Mouse (Mus musculus) brain, embryonic 14.5 days (tissue): ENCODE measurements around the gene Zglp1.

ENCODE experiments used
- CTCF ChIP-seq: fragments of 200-500 bp; IDR thresholded peaks from 2 replicates; pipeline ENCODE4 v1.5.1; 2012; ENCODE audit warnings: inconsistent platforms, mild to moderate bottlenecking, moderate library complexity, borderline replicate concordance; ENCODE audit not compliant: insufficient read depth, insufficient read length; ENCODE audit errors: extremely low read depth
- POLR2A ChIP-seq: fragments of 200-500 bp; IDR thresholded peaks from 2 replicates; pipeline ENCODE4 v1.6.1; 2012; ENCODE audit warnings: mild to moderate bottlenecking, inconsistent platforms, borderline replicate concordance; ENCODE audit not compliant: poor library complexity, insufficient read depth, insufficient read length, severe bottlenecking; ENCODE audit errors: extremely low read depth

DNA sequence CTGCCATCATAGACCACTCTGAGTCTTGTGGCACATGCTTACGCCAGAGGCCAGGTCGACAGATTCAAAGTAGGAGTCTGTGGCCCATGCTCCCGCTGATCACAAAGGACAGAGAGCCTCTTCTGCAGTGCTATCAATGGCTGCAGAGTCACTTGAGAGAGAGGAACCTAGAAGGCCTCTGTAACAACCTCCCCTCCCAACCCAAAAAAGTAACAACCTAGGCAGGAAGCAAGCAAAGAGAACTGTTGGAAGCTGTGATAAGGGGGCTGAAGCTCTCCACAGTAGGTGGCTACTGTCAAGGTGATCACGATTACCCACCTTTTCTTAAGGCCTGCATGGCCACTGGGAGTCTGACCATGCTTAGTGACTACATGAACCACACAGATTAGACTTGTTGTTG lies 23.3 kb downstream of the Zglp1 start:
- TF ChIP-seq CTCF (no peak), POLR2A (no peak)
